Mouse (Mus musculus) adrenal gland (tissue): ENCODE measurements at regions not wholly inside any gene's neighbourhood (a gene's known extent, or its start where the extent isn't known, plus 50 kb on each side); places are given as distances from the start of the nearest gene placed in this dataset.

Experiments used
- intact Hi-C: fragments of 180-260 bp; cut with DNase I; formaldehyde crosslinking; loops from one replicate; pipeline ENCODE4 v1.15.1; 2025

DNA sequence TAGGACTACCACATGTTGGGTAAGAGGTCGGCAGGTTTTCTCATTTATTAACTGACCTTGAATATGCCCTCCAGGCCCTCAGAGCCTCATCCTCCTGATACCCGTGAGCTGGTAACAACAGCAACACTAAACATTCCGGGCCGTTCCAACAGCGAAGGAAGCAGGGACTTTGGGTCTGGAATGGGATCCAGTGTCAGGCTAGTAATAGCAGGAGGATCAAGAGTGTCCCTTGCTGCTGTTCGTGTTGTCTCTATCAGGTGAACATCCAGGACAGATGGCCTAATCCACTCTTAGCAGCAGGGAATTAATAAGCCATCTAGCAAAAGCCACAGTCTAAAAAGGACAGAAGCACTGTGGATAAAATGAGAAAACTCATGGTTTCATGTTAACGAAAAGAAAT is 106.7 kb downstream of the Cpeb2 start:
- intact Hi-C loops, result no loop called here

DNA sequence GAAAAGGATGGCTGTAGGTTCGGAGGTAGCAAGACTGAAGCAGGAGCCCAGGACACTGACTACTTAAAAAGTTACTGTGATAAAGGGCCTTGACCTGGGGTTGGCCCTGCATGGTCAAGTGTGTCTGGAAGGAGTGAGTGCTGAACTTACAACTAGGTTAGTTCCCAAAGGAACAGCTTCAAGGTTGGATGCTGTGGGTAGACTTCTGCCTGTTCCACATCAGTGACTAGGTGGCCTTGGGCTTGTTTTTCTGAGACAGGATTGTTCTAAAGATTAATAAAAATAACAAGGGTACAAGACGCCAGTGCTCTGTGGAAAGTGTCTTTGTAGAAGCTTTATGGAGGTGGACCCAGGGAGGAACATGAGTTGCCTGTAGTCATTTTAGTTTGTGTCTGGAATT is 108.5 kb downstream of the Cpeb2 start:
- intact Hi-C loops, result no loop called here

DNA sequence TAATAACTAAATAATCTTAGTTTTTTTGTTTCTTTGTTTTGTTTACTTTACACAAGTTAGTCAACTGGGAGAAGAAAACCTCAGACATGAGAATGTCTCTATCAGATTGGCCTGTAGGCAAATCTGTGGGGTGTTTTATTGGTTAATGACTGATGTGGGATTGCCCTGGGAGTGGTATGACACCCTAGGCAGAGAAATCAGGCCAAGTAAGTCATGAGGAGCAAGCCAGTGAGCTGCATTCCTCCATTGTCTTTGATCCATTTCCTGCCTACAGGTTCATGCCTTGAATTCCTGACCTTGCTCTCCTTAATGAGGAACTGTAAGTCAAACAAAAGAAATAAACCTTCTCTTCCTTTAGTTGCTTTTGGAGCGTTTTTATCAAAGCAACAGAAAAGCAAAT is 111.5 kb downstream of the Cpeb2 start:
- intact Hi-C loops, result no loop called here

DNA sequence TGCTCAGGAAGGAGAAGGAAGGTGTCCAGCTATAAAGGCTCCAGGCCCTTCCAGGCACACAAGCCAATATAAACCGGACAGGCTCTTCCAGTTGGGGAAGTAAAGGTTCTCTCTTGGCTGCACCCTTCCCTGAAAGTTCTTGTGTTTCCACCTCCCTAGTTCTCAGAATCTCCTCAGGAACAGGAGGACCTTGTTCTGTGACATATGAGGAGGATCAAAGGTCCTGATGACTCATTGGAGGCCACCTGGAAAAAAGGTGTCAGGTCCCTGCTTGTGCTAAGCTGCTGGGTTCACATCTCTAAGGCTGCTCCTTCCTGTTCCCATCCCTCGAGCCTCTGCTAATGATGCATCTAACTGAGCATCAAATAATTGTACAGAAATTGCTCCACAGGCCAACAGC is 118.0 kb downstream of the Cpeb2 start:
- intact Hi-C loops, result loop anchor here (10.0 kb wide), 2 partner anchors 116 to 666 kb away; partner anchors contain the start of gene Cpeb2

DNA sequence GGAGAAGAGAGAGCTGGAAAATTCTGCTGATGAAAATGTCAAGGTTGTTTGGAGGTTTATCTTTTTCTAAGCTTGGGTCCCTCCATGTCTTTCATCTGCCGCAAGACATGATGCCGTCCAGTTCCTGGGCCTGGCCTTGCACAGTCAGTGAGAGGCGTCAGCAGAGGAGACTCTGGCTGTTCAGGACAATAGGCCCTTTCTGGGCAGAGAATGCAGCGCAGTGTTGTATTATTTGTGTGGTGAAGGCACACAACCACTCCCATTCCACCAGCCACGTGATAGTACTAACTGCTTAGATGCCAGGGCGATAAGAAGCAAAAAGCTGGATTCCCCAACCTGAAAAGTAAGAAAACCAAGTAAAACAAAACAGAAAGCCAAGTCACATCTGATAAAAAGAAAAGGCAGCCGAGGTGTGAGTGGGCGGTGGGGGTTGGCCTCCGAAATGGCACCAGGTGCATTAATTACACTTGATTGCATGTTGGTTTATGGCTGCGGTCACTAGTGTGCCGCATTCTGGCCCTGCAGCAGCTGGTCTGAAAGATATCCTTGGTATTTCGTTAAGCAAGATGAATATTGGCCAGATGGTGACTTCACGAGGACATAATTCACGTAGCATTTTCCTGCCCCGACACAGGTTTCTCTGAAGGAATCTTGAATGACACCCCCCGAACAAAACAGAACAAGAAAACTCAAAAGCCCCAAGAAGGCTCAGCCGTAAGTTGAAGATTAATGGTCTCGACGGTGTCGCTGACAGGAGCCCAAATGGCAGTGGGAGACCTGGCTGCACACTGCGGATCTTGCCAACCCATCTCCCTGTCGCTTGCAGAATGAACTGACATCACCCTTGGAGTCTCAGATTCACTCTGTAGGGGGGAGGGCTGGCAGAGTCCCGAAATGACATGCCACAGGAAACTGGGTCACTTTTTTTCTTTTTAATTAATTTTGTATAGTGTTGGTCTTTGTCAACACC is 120.3 kb downstream of the Cpeb2 start:
- intact Hi-C loops, result loop anchor here (10.0 kb wide), 2 partner anchors 119 to 669 kb away; partner anchors contain the start of gene Cpeb2

DNA sequence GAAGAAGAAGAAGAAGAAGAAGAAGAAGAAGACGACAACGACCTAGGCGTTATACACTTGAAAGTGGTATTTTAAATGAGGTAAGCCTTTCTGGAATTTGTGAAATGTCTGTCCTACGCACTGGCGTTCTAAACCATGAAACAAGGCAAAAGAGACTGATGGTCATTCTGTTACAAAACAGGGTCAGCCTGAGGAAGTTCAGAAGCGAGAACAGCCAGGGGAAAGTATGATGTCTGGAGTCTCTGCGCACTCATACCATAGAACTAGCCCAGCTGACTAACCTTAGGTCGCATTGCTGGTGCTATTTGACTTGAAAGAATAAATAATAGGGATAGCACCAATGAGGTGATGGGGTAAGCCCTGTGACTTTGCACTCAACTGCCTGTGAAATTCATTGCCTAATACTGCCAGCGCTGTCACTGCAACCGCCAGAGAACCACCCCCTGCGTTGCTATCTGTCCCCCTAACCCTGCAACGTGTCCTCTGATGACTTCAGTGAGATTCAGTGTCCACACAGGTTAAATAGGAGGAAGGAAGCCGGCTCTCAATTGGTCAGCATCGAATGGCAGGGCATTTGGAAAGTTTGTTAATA is 121.5 kb downstream of the Cpeb2 start:
- intact Hi-C loops, result loop anchor here (10.0 kb wide), 2 partner anchors 120 to 670 kb away; partner anchors contain the start of gene Cpeb2

DNA sequence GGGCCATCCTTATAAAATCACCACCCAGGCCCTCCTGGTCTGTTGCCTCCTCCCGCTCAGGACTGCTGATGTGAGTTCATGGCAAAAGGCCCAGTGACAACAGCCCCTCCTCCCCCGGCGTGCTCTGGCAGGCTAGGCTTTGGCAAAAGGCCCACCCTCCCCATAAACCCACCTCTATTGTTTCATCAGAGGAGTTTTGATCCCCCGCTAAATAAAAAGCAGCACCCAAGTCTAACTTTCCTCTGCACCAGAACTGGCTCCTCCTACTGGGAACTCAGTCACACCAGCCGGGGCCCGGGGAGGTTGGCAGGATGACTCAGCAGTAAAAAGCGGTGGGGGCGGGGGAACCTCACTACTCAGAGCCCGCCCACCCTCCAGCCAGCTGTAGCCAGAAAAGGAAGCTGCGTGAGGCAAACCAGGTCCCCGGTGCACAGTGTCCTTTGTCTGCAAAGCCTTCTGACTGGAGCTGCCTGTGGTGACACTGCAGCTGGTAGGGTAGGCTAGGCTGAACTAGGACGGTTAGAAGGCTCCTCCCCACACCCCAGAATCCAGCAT is 122.1 kb downstream of the Cpeb2 start:
- intact Hi-C loops, result loop anchor here (10.0 kb wide), 2 partner anchors 120 to 670 kb away; partner anchors contain the start of gene Cpeb2

GRCm38 (mm10) chr5:43355832-43356231 is 122.9 kb downstream of the Cpeb2 start:
- intact Hi-C loops, result loop anchor here (10.0 kb wide), 2 partner anchors 121 to 671 kb away; partner anchors contain the start of gene Cpeb2

DNA sequence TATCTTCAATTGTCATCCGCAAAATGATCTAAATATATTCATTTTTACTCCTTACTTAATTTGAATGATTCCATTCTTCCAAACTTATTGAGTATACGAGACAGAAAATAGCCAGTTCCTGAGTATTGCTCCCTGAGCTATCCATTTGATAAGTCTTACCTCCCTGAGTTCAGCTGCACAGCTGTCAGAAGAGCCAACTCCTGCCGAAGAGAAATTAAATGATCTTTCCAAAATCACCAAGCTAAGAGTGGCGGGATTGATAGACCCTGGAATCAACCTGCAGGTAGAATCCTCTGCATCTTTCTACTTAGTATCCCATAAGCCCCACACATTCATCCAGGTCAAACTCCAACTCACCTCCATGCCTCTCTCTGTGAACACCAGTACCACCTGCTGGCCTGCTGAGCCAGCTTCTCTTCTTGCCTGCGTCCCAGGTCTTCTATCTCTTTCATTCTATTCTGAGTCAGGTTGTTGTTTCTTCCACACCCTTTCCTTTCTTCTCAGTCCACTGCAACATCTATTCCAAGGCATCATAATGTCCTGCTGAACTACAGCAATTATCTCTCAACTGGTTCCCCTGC is 124.2 kb downstream of the Cpeb2 start:
- intact Hi-C loops, result loop anchor here (10.0 kb wide), 2 partner anchors 122 to 672 kb away; partner anchors contain the start of gene Cpeb2

DNA sequence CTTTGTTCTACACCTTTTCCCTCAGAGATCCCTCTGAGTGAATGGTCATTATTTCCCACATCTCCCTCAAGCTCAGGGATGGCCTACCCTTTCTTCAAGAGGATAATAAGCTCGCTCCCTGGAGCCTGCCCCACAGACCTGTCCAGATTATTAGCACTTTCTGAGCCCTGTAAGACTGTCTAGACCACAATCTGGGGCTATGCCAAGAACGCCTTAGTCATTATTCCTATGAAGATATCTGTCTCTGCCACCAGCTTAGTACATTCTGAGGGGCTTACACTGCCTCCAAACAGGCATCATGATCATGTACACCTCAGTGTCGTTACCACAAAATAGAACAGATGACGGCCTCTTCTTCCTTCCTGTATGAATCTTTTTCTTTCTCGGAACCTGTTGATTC is 124.9 kb downstream of the Cpeb2 start:
- intact Hi-C loops, result loop anchor here (10.0 kb wide), 2 partner anchors 123 to 673 kb away; partner anchors contain the start of gene Cpeb2

GRCm38 (mm10) chr5:43358928-43359765 is 126.2 kb downstream of the Cpeb2 start:
- intact Hi-C loops, result loop anchor here (10.0 kb wide), 2 partner anchors 124 to 674 kb away; partner anchors contain the start of gene Cpeb2

DNA sequence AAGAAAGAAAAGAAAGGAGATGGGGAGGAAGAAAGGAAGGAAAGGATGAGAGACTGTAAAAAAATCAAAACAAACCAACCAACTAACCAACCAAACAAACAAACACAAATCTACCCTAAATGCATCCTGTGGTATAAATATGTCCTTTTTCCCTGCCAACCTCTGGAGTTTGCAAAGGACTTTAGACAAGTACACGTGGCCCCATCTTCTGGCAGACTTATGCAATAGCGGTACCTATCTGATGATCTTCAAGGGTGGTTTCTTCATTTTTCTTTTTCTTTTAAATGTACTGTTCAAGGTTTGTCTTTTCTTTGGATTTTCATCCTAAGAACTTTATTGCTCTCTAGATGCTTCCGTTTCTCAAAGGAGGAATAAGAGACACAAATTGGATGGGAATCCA is 127.3 kb downstream of the Cpeb2 start:
- intact Hi-C loops, result no loop called here

DNA sequence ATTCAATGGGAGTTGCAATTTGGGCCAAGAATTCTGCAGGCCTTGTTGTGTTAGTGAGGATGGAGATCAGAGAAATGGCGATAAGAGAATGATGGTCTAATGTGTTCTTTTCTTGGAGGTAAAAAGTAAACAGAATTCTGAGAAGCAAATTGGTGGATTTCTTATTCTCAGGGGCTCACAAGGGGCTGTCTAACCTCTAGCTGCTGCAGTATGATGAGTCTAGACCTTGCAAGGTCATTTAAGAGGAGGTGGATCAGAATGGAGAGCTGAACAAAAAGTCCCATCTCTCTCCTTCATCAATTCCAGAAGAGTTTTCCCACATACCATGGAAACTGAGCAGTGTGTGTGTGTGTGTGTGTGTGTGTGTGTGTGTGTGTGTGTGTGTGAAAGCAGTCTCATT is 128.1 kb downstream of the Cpeb2 start:
- intact Hi-C loops, result no loop called here

GRCm38 (mm10) chr5:43372385-43372784 is 139.4 kb downstream of the Cpeb2 start:
- intact Hi-C loops, result no loop called here

GRCm38 (mm10) chr5:43384689-43385375 is 130.5 kb upstream of the C1qtnf7 start:
- intact Hi-C loops, result loop anchor here (10.0 kb wide), 1 partner anchor 270 kb away; no protein-coding TSS in a partner anchor

- intact Hi-C loops, result loop anchor here (10.0 kb wide), 2 partner anchors 976 to 1506 kb away; no protein-coding TSS in a partner anchor
Observed at GRCm38 (mm10) chr5:43390997-43391396, 124.3 kb upstream of the C1qtnf7 start.

DNA sequence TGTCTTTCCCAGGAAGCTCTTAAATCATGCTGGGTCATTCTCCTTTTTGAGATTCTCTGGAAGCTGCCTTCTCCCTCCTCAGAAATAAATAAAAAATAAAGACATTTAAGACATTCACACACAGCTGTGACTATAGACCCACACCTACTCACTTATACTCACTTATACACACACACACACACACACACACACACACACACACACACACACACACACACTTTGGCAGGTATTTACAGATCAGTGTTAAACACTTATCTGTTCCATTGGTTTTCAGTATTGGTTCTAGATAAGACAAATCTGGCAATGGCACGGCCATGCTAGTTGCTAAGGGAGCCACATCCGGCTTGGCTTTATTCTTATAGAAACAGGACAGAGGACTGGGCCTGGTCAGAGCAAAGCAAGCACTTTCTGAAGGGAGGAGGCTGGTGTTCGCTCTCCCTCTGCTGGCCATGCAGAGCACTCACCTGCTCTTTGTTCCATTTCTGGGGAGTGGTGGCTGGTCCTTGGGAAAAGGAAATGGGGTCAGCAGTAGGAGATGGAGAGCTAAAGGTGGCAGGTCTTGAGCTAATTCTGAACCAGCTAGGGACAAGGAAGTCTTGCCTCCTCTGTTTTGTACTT is 123.8 kb upstream of the C1qtnf7 start:
- intact Hi-C loops, result loop anchor here (10.0 kb wide), 2 partner anchors 977 to 1507 kb away; no protein-coding TSS in a partner anchor

GRCm38 (mm10) chr5:43392908-43393545 is 122.3 kb upstream of the C1qtnf7 start:
- intact Hi-C loops, result loop anchor here (10.0 kb wide), 2 partner anchors 978 to 1508 kb away; no protein-coding TSS in a partner anchor
